Mouse (Mus musculus): ENCODE results near the gene Btbd9. TPM values are rescaled to one million over a fixed set of nuclear protein-coding genes. Genes with fewer than 3 reads are reported as not detected.

Gene Btbd9
- total and polyA plus RNA-seq, 3 experiments, result 24.7 to 33.8 TPM; not detected in 1

GRCm38 (mm10) chr17:30336816-30337215, 239.5 kb downstream of the Btbd9 start:
- Histone ChIP-seq H3K9me3 (replicated peaks; ENCODE audit: insufficient read depth, low read length) (no peaks in the 10 kb centered on the region), H3K27ac (ENCODE audit: control insufficient read depth, low read depth, low read length) (no peak overlapping the region), H3K9ac (ENCODE audit: control insufficient read depth, low read depth, low read length, poor library complexity, severe bottlenecking) (no peak overlapping the region), H3K36me3 (ENCODE audit: control insufficient read depth in 1 of 2, insufficient read depth in 2 of 2, low read length in 2 of 2) (no peaks in the 10 kb centered on the region), H3K79me2 (ENCODE audit: control insufficient read depth, insufficient read depth, low read length, poor library complexity) (no peaks in the 10 kb centered on the region), H3K4me3 (ENCODE audit: control insufficient read depth in 1 of 2, insufficient read depth in 1 of 2, low read depth in 2 of 2, low read length in 2 of 2) (no peak overlapping the region), H3K4me1 (ENCODE audit: control insufficient read depth in 1 of 2, insufficient read depth in 2 of 2, low read length in 2 of 2) (no peaks in the 10 kb centered on the region; a peak in 1 of 4 replicates), H3K27me3 (ENCODE audit: control insufficient read depth in 1 of 2, insufficient read depth in 2 of 2, low read length in 2 of 2) (no peaks in the 10 kb centered on the region)
- TF ChIP-seq HCFC1 (IDR thresholded peaks at IDR 0.05; ENCODE audit: low read depth, low read length) (no peak), MAFK (IDR thresholded peaks at IDR 0.05; ENCODE audit: borderline replicate concordance, low read depth, low read length) (no peak), SIN3A (IDR thresholded peaks at IDR 0.05; ENCODE audit: low read length) (no peak), MEF2A (IDR thresholded peaks at IDR 0.05; ENCODE audit: extremely low read depth, insufficient replicate concordance, low read depth, low read length, poor library complexity, severe bottlenecking) (no peak), KAT2A (conservative IDR thresholded peaks at IDR 0.05; ENCODE audit: low read depth, low read length) (no peak), ZKSCAN1 (IDR thresholded peaks at IDR 0.05; ENCODE audit: low read depth, low read length) (no peak), GATA1 (IDR thresholded peaks at IDR 0.05; ENCODE audit: low read depth, low read length) (no peak), POLR2A (IDR thresholded peaks at IDR 0.05; ENCODE audit: control insufficient read depth in 1 of 2, insufficient read depth in 1 of 2, low read depth in 1 of 2, low read length in 2 of 2, poor library complexity in 1 of 2) (no peak), RCOR1 (IDR thresholded peaks at IDR 0.05; ENCODE audit: low read depth, low read length) (no peak), ETS1 (IDR thresholded peaks at IDR 0.05; ENCODE audit: low read depth, low read length) (no peak), NRF1 (IDR thresholded peaks at IDR 0.05; ENCODE audit: insufficient read depth, low read depth, low read length, poor library complexity, severe bottlenecking) (no peak), CHD2 (IDR thresholded peaks at IDR 0.05; ENCODE audit: low read length) (no peak), GABPA (IDR thresholded peaks at IDR 0.05; ENCODE audit: low read depth, low read length) (no peak), RAD21 (IDR thresholded peaks at IDR 0.05; ENCODE audit: low read depth, low read length) (no peak), TCF12 (IDR thresholded peaks at IDR 0.05; ENCODE audit: low read depth, low read length) (no peak), UBTF (IDR thresholded peaks at IDR 0.05; ENCODE audit: borderline replicate concordance, insufficient read depth, low read depth, low read length) (no peak), USF2 (IDR thresholded peaks at IDR 0.05; ENCODE audit: borderline replicate concordance in 1 of 2, insufficient read depth in 1 of 2, low read depth in 1 of 2, low read length in 2 of 2) (no peak), BHLHE40 (IDR thresholded peaks at IDR 0.05; ENCODE audit: borderline replicate concordance, low read depth, low read length) (no peak), POLR2AphosphoS2 (IDR thresholded peaks at IDR 0.05; ENCODE audit: low read length) (no peak), ZNF384 (IDR thresholded peaks at IDR 0.05; ENCODE audit: low read depth, low read length) (no peak)
- DNase-seq (ENCODE audit: low read depth, low spot score), result no peak

- no peak overlapping the region for H3K4me3 ChIP-seq (ENCODE audit: control insufficient read depth in 1 of 2, insufficient read depth in 1 of 2, low read depth in 2 of 2, low read length in 2 of 2)
- H3K9ac ChIP-seq (ENCODE audit: control insufficient read depth, low read depth, low read length, poor library complexity, severe bottlenecking), result no peak overlapping the region
- no peak overlapping the region for H3K27ac ChIP-seq (ENCODE audit: control insufficient read depth, low read depth, low read length)
- no peaks in the 10 kb centered on the region; a peak in 1 of 4 replicates for H3K4me1 ChIP-seq (ENCODE audit: control insufficient read depth in 1 of 2, insufficient read depth in 2 of 2, low read length in 2 of 2)
- no peaks in the 10 kb centered on the region for H3K9me3 ChIP-seq (replicated peaks; ENCODE audit: insufficient read depth, low read length)
- H3K79me2 ChIP-seq (ENCODE audit: control insufficient read depth, insufficient read depth, low read length, poor library complexity), result no peaks in the 10 kb centered on the region
- TF ChIP-seq SMC3 (IDR thresholded peaks at IDR 0.05; ENCODE audit: low read depth, low read length) (no peak), ETS1 (IDR thresholded peaks at IDR 0.05; ENCODE audit: low read depth, low read length) (no peak), ZNF384 (IDR thresholded peaks at IDR 0.05; ENCODE audit: low read depth, low read length) (no peak), MYB (IDR thresholded peaks at IDR 0.05; ENCODE audit: low read depth, low read length) (no peak), EP300 (IDR thresholded peaks at IDR 0.05; ENCODE audit: low read depth in 1 of 2, low read length in 2 of 2) (no peak), GATA1 (IDR thresholded peaks at IDR 0.05; ENCODE audit: low read depth, low read length) (no peak), NRF1 (IDR thresholded peaks at IDR 0.05; ENCODE audit: insufficient read depth, low read depth, low read length, poor library complexity, severe bottlenecking) (no peak), KAT2A (conservative IDR thresholded peaks at IDR 0.05; ENCODE audit: low read depth, low read length) (no peak), UBTF (IDR thresholded peaks at IDR 0.05; ENCODE audit: borderline replicate concordance, insufficient read depth, low read depth, low read length) (no peak), TBP (IDR thresholded peaks at IDR 0.05; ENCODE audit: low read depth, low read length) (no peak), MXI1 (IDR thresholded peaks at IDR 0.05; ENCODE audit: low read depth, low read length) (no peak), ELF1 (IDR thresholded peaks at IDR 0.05; ENCODE audit: low read depth, low read length) (no peak), JUND (IDR thresholded peaks at IDR 0.05; ENCODE audit: low read depth, low read length) (no peak), ZKSCAN1 (IDR thresholded peaks at IDR 0.05; ENCODE audit: low read depth, low read length) (no peak), POLR2AphosphoS2 (IDR thresholded peaks at IDR 0.05; ENCODE audit: low read length) (no peak), USF1 (IDR thresholded peaks at IDR 0.05; ENCODE audit: low read depth, low read length) (no peak), MAX (IDR thresholded peaks at IDR 0.05; ENCODE audit: low read length) (no peak), ZC3H11A (IDR thresholded peaks at IDR 0.05; ENCODE audit: low read depth, low read length) (no peak)
- no peak for DNase-seq (ENCODE audit: low read depth, low spot score)
- H3K27me3 ChIP-seq (ENCODE audit: control insufficient read depth in 1 of 2, insufficient read depth in 2 of 2, low read length in 2 of 2), result no peaks in the 10 kb centered on the region
- no peaks in the 10 kb centered on the region for H3K36me3 ChIP-seq (ENCODE audit: control insufficient read depth in 1 of 2, insufficient read depth in 2 of 2, low read length in 2 of 2)
Measured at GRCm38 (mm10) chr17:30336280-30336679, 240.0 kb downstream of the Btbd9 start.

Data from MEL (cell line).